Mouse (Mus musculus): Measurements from ENCODE around the gene H2afv.
A peak's percentile ranks its signal among the peaks of the same experiment; 100 is the strongest.
"Not testable (repeated sequence)": the region's sequence is repeated elsewhere in the genome, so short reads cannot be mapped to it uniquely, and the experiment has no call there.

The H2afv gene

GRCm38 (mm10) chr11:6415551-6416404, 28.5 kb downstream of the H2afv start:
- DNase-seq (ENCODE audit: low spot score in 2 of 2): peak; percentile 99 to 100

- no peak for DNase-seq (ENCODE audit: low spot score in 2 of 2)
Measured at GRCm38 (mm10) chr11:6414751-6415550, 29.3 kb downstream of the H2afv start, which contains the start of gene Ppia. Gene Ppia, plus strand, starts transcription at chr11:6415443.

- DNase-seq (ENCODE audit: low spot score in 2 of 2): no peak
Measured at GRCm38 (mm10) chr11:6413264-6413663, 31.0 kb downstream of the H2afv start.

GRCm38 (mm10) chr11:6411684-6412083, 32.6 kb downstream of the H2afv start:
- peak; percentile 81 for DNase-seq (ENCODE audit: low spot score in 2 of 2)

GRCm38 (mm10) chr11:6410755-6411154, 33.5 kb downstream of the H2afv start:
- not testable (repeated sequence) for DNase-seq (ENCODE audit: low spot score in 2 of 2)

GRCm38 (mm10) chr11:6410050-6410602, 34.1 kb downstream of the H2afv start:
- DNase-seq (ENCODE audit: low spot score in 2 of 2): no peak

GRCm38 (mm10) chr11:6407162-6407621, 37.1 kb downstream of the H2afv start:
- DNase-seq (ENCODE audit: low spot score in 2 of 2): no peak

GRCm38 (mm10) chr11:6406251-6407161, 37.7 kb downstream of the H2afv start:
- DNase-seq (ENCODE audit: low spot score in 2 of 2): no peak

- no peak for DNase-seq (ENCODE audit: low spot score in 2 of 2)
Measured at GRCm38 (mm10) chr11:6405591-6406081, 38.6 kb downstream of the H2afv start.

GRCm38 (mm10) chr11:6404699-6405566, 39.3 kb downstream of the H2afv start:
- DNase-seq (ENCODE audit: low spot score in 2 of 2): no peak

GRCm38 (mm10) chr11:6403830-6404405, 40.3 kb downstream of the H2afv start:
- DNase-seq (ENCODE audit: low spot score in 2 of 2): no peak

GRCm38 (mm10) chr11:6402515-6403510, 41.4 kb downstream of the H2afv start:
- no peak for DNase-seq (ENCODE audit: low spot score in 2 of 2)

GRCm38 (mm10) chr11:6398141-6398540, 46.1 kb downstream of the H2afv start:
- no peak for DNase-seq (ENCODE audit: low spot score in 2 of 2)

GRCm38 (mm10) chr11:6395565-6395964, 48.7 kb downstream of the H2afv start:
- DNase-seq (ENCODE audit: low spot score in 2 of 2): no peak

GRCm38 (mm10) chr11:6393866-6394265, 50.4 kb downstream of the H2afv start:
- DNase-seq (ENCODE audit: low spot score in 2 of 2): no peak

- no peak for DNase-seq (ENCODE audit: low spot score in 2 of 2)
Measured at GRCm38 (mm10) chr11:6392857-6393256, 51.4 kb downstream of the H2afv start.

GRCm38 (mm10) chr11:6391516-6392276, 52.5 kb downstream of the H2afv start:
- DNase-seq (ENCODE audit: low spot score in 2 of 2): no peak
